7 mouse cellular contexts compared by ENCODE assay signal in the genomic region with DNA sequence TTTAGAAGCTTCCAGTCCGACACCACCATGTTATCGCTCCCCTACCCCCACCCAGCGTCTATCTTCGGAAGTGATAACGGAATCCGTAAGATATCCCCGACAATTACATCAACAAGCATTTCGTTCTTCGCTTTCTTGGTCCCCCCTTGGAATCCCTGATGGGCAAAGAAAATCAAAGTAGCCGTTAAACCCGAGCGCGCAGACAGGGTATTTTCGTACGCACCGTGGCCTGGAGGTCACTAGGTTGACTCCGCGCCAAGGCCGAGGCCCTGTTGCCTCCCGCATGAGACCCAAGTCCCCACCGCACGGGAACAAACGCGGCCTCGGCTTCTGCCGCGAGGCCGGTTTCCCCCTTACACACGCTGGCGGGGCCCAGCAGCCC. TPM values are rescaled to one million over a fixed set of nuclear protein-coding genes. Genes with fewer than 3 reads are reported as not detected.
DNase-seq lines count a peak whose midpoint lies in the region; ATAC-seq and TF ChIP-seq lines count a peak whose summit lies in the region.

No protein-coding gene starts in this region.

- H3K4me1 ChIP-seq in embryonic fibroblast, embryonic 13.5 days (ENCODE audit: control insufficient read depth, insufficient read depth, low read length): 0 out of 2 replicates have a peak, but pooled peaks cover 7% of the 10 kb centered on the region
- peaks cover 14% of the 10 kb centered on the region for H3K4me1 ChIP-seq in limb, embryonic 14.5 days (ENCODE audit: control insufficient read depth, insufficient read depth, low read length)
- peaks cover 44% of the 10 kb centered on the region for H3K4me1 ChIP-seq in neural tube, embryonic 13.5 days (replicated peaks)

- H3K36me3 ChIP-seq in limb, embryonic 14.5 days (ENCODE audit: control insufficient read depth, insufficient read depth, low read length): peaks cover 10% of the 10 kb centered on the region; the same call in 1 of the 2 replicates
- peaks cover 10% of the 10 kb centered on the region for H3K36me3 ChIP-seq in neural tube, embryonic 13.5 days

- whole genome bisulfite sequencing in limb, embryonic 14.5 days: under 1% methylated on average over 30 of the region's 30 CpGs
- WGBS in neural tube, embryonic 13.5 days: 2% methylated on average over 30 of the region's 30 CpGs

- H3K4me3 ChIP-seq in left cerebral cortex, adult 2 months: peak overlapping the region; percentile 98
- H3K4me3 ChIP-seq in embryonic fibroblast, embryonic 13.5 days (ENCODE audit: insufficient read depth, low read length): peak overlapping the region; percentile 84
- H3K4me3 ChIP-seq in limb, embryonic 14.5 days (replicated peaks; ENCODE audit: low read length): peak overlapping the region; percentile 99
- H3K4me3 ChIP-seq in neural tube, embryonic 13.5 days: peak overlapping the region; percentile 87

- H3K9me3 ChIP-seq in limb, embryonic 14.5 days (ENCODE audit: control insufficient read depth, low read length): no peaks in the 10 kb centered on the region
- H3K9me3 ChIP-seq in neural tube, embryonic 13.5 days: no peaks in the 10 kb centered on the region

- no peaks in the 10 kb centered on the region for H3K27me3 ChIP-seq in limb, embryonic 14.5 days (ENCODE audit: control insufficient read depth, insufficient read depth, low read length)
- no peaks in the 10 kb centered on the region for H3K27me3 ChIP-seq in neural tube, embryonic 13.5 days

- peak overlapping the region; percentile 99 for H3K9ac ChIP-seq in limb, embryonic 14.5 days (ENCODE audit: low read depth, low read length, severe bottlenecking)
- H3K9ac ChIP-seq in neural tube, embryonic 13.5 days: peak overlapping the region; percentile 86

- TF ChIP-seq CTCF in left cerebral cortex, adult 2 months (IDR thresholded peaks at IDR 0.05): no peak
- TF ChIP-seq CTCF in embryonic fibroblast, embryonic 13.5 days (IDR thresholded peaks at IDR 0.05; ENCODE audit: borderline replicate concordance, insufficient read depth, low read length): no peak

- peak overlapping the region; percentile 54 for H3K4me2 ChIP-seq in limb, embryonic 14.5 days (replicated peaks; ENCODE audit: low read depth, low read length, severe bottlenecking)
- peak overlapping the region; percentile 87 for H3K4me2 ChIP-seq in neural tube, embryonic 13.5 days

- no peak for DNase-seq in left cerebral cortex, adult 2 months (ENCODE audit: extremely low spot score in 1 of 2, low spot score in 2 of 2)
- DNase-seq in left cerebral cortex, adult 9 months (ENCODE audit: low spot score in 2 of 2): no peak
- DNase-seq in limb, embryonic 14.5 days (ENCODE audit: low spot score): peak; percentile 23
- no peak for DNase-seq in cerebellum, adult 11-12 months

- TF ChIP-seq POLR2A in embryonic fibroblast, embryonic 13.5 days (IDR thresholded peaks at IDR 0.05; ENCODE audit: low read depth, low read length): no peak
- no peak for TF ChIP-seq POLR2A in limb, embryonic 14.5 days (IDR thresholded peaks at IDR 0.05; ENCODE audit: borderline replicate concordance, extremely low read depth, insufficient read depth, insufficient read length)

- ATAC-seq in activated CD4-positive, CD25-positive, alpha-beta regulatory T cell, adult 4 months: peak; percentile 1
- ATAC-seq in limb, embryonic 14.5 days (ENCODE audit: low FRiP score, low read depth): peak; percentile 8
- ATAC-seq in neural tube, embryonic 13.5 days (ENCODE audit: low read depth): peak; percentile 56

- intact Hi-C loops in left cerebral cortex, adult 2 months (cut with DNase I): loop anchor here (10.0 kb wide), 3 partner anchors 199 to 1009 kb away; partner anchors contain the start of genes Ang, Mettl3 and Rnase4

- H3K27ac ChIP-seq in left cerebral cortex, adult 2 months: peak overlapping the region; percentile 95
- peak overlapping the region; percentile 53 for H3K27ac ChIP-seq in embryonic fibroblast, embryonic 13.5 days (ENCODE audit: insufficient read depth, low read length)
- peak overlapping the region; percentile 95 for H3K27ac ChIP-seq in limb, embryonic 14.5 days (replicated peaks; ENCODE audit: low read depth, low read length)
- H3K27ac ChIP-seq in neural tube, embryonic 13.5 days (replicated peaks): peak overlapping the region; percentile 95

RNA-seq across cellular contexts. Expression of gene Hnrnpc, which starts 0.4 kb away (rescaled TPM):
- 100 to 1,000 TPM; 213 to 221 TPM for total RNA-seq in left cerebral cortex, adult 2 months (2021)
- 100 to 1,000 TPM; 414 to 423 TPM for polyA plus RNA-seq in activated CD4-positive, CD25-positive, alpha-beta regulatory T cell, adult 4 months (2017; shearing (Covaris generic))
- polyA plus RNA-seq in embryonic fibroblast, embryonic 13.5 days (2011; ENCODE audit: insufficient read length, low read depth, missing spikeins): 402 and 479 TPM in 2 replicates
- 386 and 478 TPM in 2 replicates for polyA plus RNA-seq in limb, embryonic 14.5 days (2012; rRNA removed)
- 526 and 573 TPM in 2 replicates for polyA plus RNA-seq in limb, embryonic 14.5 days (2014; fragmentation: Nextera tagmentation; extraction: Ambion mirVana)
- 631 and 750 TPM in 2 replicates for polyA plus RNA-seq in neural tube, embryonic 13.5 days (2015; fragmentation: Nextera tagmentation; extraction: Ambion mirVana)

RNA-seq across cellular contexts. Expression of gene Rpgrip1, which starts 7.0 kb away (rescaled TPM):
- 1 to 10 TPM; 1.5 to 1.8 TPM for total RNA-seq in left cerebral cortex, adult 2 months (2021)
- polyA plus RNA-seq in activated CD4-positive, CD25-positive, alpha-beta regulatory T cell, adult 4 months (2017; shearing (Covaris generic)): 10 to 100 TPM; 71.4 to 94.9 TPM
- polyA plus RNA-seq in embryonic fibroblast, embryonic 13.5 days (2011; ENCODE audit: insufficient read length, low read depth, missing spikeins): 1.8 and 3.7 TPM in 2 replicates
- polyA plus RNA-seq in limb, embryonic 14.5 days (2012; rRNA removed): 1.1 and 2.1 TPM in 2 replicates
- polyA plus RNA-seq in limb, embryonic 14.5 days (2014; fragmentation: Nextera tagmentation; extraction: Ambion mirVana): 63.4 and 70.1 TPM in 2 replicates
- 45.3 and 52.9 TPM in 2 replicates for polyA plus RNA-seq in neural tube, embryonic 13.5 days (2015; fragmentation: Nextera tagmentation; extraction: Ambion mirVana)

Comparison
In these comparisons a context has a peak if more than half of its experiments do, and no peak if none do; other contexts are left out.
1. ATAC-seq: peak in every context shown above with its lines; median percentile 56 in neural tube, embryonic 13.5 days; 8 in limb, embryonic 14.5 days; 1 in activated CD4-positive, CD25-positive, alpha-beta regulatory T cell, adult 4 months.